Mouse (Mus musculus): ENCODE results near the gene Reps1. TPM values are rescaled to one million over a fixed set of nuclear protein-coding genes. Genes with fewer than 3 reads are reported as not detected.

Reps1 gene
- polyA plus RNA-seq, 1 experiment from 2014 or later = 32.5 TPM

- no peak overlapping the region for H3K27ac ChIP-seq (ENCODE audit: low read depth)
- H3K36me3 ChIP-seq (ENCODE audit: insufficient read depth) = no peaks in the 10 kb centered on the region
- no peak for DNase-seq
- TF ChIP-seq CTCF (IDR thresholded peaks at IDR 0.05; ENCODE audit: low read depth) = no peak
- 30% methylated on average over 10 of the region's 10 CpGs for WGBS
- H3K4me2 ChIP-seq = no peak overlapping the region
- H3K4me3 ChIP-seq (ENCODE audit: low read depth, low read length) = no peak overlapping the region
- H3K4me1 ChIP-seq (ENCODE audit: insufficient read depth) = no peaks in the 10 kb centered on the region
- H3K9me3 ChIP-seq (ENCODE audit: low read depth, low read length) = no peaks in the 10 kb centered on the region
- ATAC-seq (ENCODE audit: insufficient read depth) = no peak
- H3K27me3 ChIP-seq (ENCODE audit: insufficient read depth, low read length) = no peaks in the 10 kb centered on the region
- H3K9ac ChIP-seq = no peak overlapping the region
These were observed 8.1 kb upstream of the Reps1 start for GRCm38 (mm10) chr10:18047380-18048146.

DNA sequence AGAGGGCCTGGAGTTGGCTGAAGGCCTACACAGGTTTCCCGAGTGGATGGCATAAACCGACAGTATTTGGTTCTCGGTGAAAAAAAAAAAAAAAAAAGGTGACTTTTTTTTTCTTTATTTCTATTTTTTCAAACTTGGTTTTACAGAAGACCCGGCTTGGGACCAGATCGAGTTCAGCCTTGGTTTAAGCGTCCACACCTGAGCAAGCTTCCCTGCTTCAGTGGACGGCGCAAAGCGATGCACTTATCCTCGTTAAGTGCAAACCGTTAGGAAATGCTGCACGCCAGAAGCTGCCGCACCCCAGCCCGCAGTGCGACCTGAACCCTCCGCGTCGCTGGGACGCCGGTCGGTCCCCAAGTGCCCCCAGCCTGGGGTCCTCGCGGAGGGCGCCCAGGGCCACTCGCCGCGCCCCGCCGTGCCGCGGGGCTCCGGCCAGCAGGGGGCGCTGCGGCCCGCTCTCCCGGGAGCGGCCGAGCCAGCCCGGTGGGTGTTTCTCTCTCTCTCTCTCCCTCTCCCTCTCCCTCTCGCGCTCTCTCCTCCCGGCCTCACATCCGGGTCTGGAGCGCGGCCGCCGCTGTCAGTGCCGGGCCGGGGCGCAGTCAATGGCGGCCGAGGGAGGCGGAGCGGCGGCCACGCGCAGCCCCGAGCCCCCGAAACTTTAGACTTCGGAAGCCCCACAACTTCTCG lies 509 bp upstream of the Reps1 start:
- WGBS = 2% methylated on average over 56 of the region's 61 CpGs
- Histone ChIP-seq H3K36me3 (ENCODE audit: insufficient read depth) (no peaks in the 10 kb centered on the region), H3K4me2 (peak overlapping the region; percentile 82), H3K27ac (ENCODE audit: low read depth) (peak overlapping the region; percentile 91), H3K4me3 (ENCODE audit: low read depth, low read length) (peak overlapping the region; percentile 97), H3K27me3 (ENCODE audit: insufficient read depth, low read length) (no peaks in the 10 kb centered on the region), H3K4me1 (ENCODE audit: insufficient read depth) (peaks cover 6% of the 10 kb centered on the region), H3K9ac (peak overlapping the region; percentile 93), H3K9me3 (ENCODE audit: low read depth, low read length) (no peaks in the 10 kb centered on the region)
- peak; percentile 49 for TF ChIP-seq CTCF (IDR thresholded peaks at IDR 0.05; ENCODE audit: low read depth)
- DNase-seq (peak; percentile 91), ATAC-seq (ENCODE audit: insufficient read depth) (peak; percentile 98)

DNA sequence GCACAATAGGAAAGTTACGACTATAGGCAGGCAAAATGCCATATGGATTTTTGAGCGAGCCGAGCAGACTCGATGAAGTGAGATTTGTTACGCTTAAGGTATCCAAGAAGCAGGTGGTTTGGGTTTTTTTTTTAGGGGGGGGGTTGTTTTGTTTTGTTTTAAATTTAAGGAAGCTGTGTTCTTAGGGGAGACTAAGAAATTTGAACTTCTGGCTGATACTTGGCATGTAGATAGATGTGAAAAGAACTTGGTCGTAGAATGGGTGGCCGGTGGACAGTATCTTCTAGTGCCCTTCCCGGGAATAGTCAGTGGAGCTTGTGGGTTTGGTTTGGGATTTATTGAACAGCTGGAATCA lies 707 bp downstream of the Reps1 start:
- Histone ChIP-seq H3K27ac (ENCODE audit: low read depth) (no peak overlapping the region), H3K36me3 (ENCODE audit: insufficient read depth) (no peaks in the 10 kb centered on the region), H3K27me3 (ENCODE audit: insufficient read depth, low read length) (no peaks in the 10 kb centered on the region), H3K4me1 (ENCODE audit: insufficient read depth) (peaks cover 6% of the 10 kb centered on the region), H3K9me3 (ENCODE audit: low read depth, low read length) (no peaks in the 10 kb centered on the region), H3K4me3 (ENCODE audit: low read depth, low read length) (peak overlapping the region; percentile 97), H3K4me2 (peak overlapping the region; percentile 82), H3K9ac (peak overlapping the region; percentile 93)
- peak; percentile 21 for DNase-seq
- under 1% methylated on average over 8 of the region's 8 CpGs for WGBS
- no peak for ATAC-seq (ENCODE audit: insufficient read depth)
- no peak for TF ChIP-seq CTCF (IDR thresholded peaks at IDR 0.05; ENCODE audit: low read depth)

DNA sequence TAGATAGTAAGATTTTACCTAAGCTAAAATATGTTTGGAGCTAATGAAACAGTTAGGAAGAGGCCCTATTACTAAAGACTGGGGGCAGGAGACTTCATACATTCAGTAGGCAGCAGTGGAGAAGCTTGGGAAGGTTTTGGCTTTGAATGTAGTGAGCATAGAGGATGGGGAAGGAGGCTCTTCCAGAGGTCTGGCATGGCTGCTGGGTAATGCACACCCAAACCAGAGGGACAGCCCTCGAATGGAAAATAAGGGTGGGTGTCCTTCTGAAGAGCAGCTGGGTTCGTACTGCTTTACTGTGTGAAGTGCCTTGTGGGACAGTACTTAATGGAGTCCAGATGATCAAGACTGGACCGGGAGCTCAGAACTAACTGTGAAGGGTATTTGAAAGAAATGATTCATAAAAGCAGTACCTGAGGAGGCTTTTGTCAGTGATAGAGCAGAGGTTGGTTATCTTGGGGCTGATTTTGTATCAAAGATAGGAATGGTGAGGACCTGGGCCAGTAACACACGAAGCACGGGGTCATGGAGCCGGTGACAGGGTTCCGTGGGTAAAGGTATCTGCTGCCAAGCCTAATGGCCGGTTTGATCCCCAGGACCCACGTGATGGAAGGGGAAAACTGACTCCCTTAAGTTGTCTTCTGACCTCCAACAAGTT lies 3.1 kb downstream of the Reps1 start:
- 80% methylated on average over 9 of the region's 9 CpGs for WGBS
- ATAC-seq (ENCODE audit: insufficient read depth) (no peak), DNase-seq (no peak)
- Histone ChIP-seq H3K36me3 (ENCODE audit: insufficient read depth) (no peaks in the 10 kb centered on the region), H3K9ac (no peak overlapping the region), H3K4me1 (ENCODE audit: insufficient read depth) (peaks cover 6% of the 10 kb centered on the region), H3K27ac (ENCODE audit: low read depth) (no peak overlapping the region), H3K4me2 (no peak overlapping the region), H3K9me3 (ENCODE audit: low read depth, low read length) (no peaks in the 10 kb centered on the region), H3K4me3 (ENCODE audit: low read depth, low read length) (no peak overlapping the region), H3K27me3 (ENCODE audit: insufficient read depth, low read length) (no peaks in the 10 kb centered on the region)
- TF ChIP-seq CTCF (IDR thresholded peaks at IDR 0.05; ENCODE audit: low read depth) = no peak

DNA sequence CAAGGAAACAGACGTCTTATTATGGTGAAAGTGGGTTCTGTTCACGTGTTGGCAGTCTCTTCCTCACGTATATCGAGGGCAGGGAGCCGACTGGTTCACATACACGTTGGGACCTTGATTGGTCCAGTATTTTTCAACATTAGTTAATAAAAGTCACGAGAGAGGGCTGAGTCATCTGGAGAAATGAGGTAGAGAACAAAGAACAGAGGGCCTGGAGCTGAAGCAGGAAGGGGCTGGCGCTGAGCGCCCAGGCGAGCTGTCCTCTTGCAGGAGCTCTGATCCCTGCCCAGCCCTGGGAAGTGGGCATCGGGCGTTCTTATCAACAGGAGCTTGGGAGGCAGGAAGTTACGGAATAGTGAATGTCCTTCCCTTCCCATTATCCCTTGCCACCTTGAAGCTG lies 4.1 kb downstream of the Reps1 start:
- no peak for ATAC-seq (ENCODE audit: insufficient read depth)
- H3K27me3 ChIP-seq (ENCODE audit: insufficient read depth, low read length) = no peaks in the 10 kb centered on the region
- 76% methylated on average over 13 of the region's 13 CpGs for WGBS
- H3K4me2 ChIP-seq = no peak overlapping the region
- H3K27ac ChIP-seq (ENCODE audit: low read depth) = peak overlapping the region; percentile 36; the same call in 1 of the 2 replicates
- no peak for DNase-seq
- no peaks in the 10 kb centered on the region for H3K9me3 ChIP-seq (ENCODE audit: low read depth, low read length)
- no peak overlapping the region for H3K4me3 ChIP-seq (ENCODE audit: low read depth, low read length)
- H3K9ac ChIP-seq = no peak overlapping the region
- peaks cover 6% of the 10 kb centered on the region for H3K4me1 ChIP-seq (ENCODE audit: insufficient read depth)
- TF ChIP-seq CTCF (IDR thresholded peaks at IDR 0.05; ENCODE audit: low read depth) = no peak
- no peaks in the 10 kb centered on the region for H3K36me3 ChIP-seq (ENCODE audit: insufficient read depth)

DNA sequence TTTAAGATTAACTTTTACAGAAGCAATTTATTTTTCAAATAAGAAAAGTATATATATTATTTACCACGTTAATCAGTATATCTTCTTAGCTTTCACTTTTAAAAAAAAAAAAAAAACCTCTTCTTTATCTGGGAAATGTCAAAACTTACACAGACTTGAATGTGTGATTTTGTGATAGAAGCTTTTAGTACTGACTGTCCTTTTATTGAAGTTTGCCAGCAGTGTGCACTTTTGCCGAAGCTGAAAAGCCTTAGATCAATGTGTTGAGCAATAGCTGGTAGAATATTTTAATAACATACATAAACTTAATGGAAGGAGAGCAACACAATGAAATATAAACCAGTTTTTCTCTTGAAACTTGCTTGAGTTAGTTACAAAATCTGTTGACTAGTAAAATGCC lies 5.1 kb downstream of the Reps1 start:
- Histone ChIP-seq H3K36me3 (ENCODE audit: insufficient read depth) (no peaks in the 10 kb centered on the region), H3K9ac (no peak overlapping the region), H3K4me1 (ENCODE audit: insufficient read depth) (peaks cover 6% of the 10 kb centered on the region), H3K4me3 (ENCODE audit: low read depth, low read length) (no peak overlapping the region), H3K4me2 (no peak overlapping the region), H3K9me3 (ENCODE audit: low read depth, low read length) (no peaks in the 10 kb centered on the region), H3K27me3 (ENCODE audit: insufficient read depth, low read length) (no peaks in the 10 kb centered on the region), H3K27ac (ENCODE audit: low read depth) (no peak overlapping the region)
- WGBS = 67% methylated on average over 2 of the region's 2 CpGs
- no peak for TF ChIP-seq CTCF (IDR thresholded peaks at IDR 0.05; ENCODE audit: low read depth)
- no peak for DNase-seq
- ATAC-seq (ENCODE audit: insufficient read depth) = no peak

GRCm38 (mm10) chr10:18061533-18061932 lies 5.9 kb downstream of the Reps1 start:
- no peak for DNase-seq
- Histone ChIP-seq H3K4me2 (no peak overlapping the region), H3K4me3 (ENCODE audit: low read depth, low read length) (no peak overlapping the region), H3K36me3 (ENCODE audit: insufficient read depth) (no peaks in the 10 kb centered on the region), H3K9me3 (ENCODE audit: low read depth, low read length) (no peaks in the 10 kb centered on the region), H3K27ac (ENCODE audit: low read depth) (no peak overlapping the region), H3K9ac (no peak overlapping the region), H3K4me1 (ENCODE audit: insufficient read depth) (peaks cover 6% of the 10 kb centered on the region), H3K27me3 (ENCODE audit: insufficient read depth, low read length) (no peaks in the 10 kb centered on the region)
- no peak for ATAC-seq (ENCODE audit: insufficient read depth)
- WGBS = 82% methylated on average over 4 of the region's 4 CpGs
- no peak for TF ChIP-seq CTCF (IDR thresholded peaks at IDR 0.05; ENCODE audit: low read depth)
